Mouse (Mus musculus): ENCODE results near the gene Olfr1046. TPM values are rescaled to one million over a fixed set of nuclear protein-coding genes. Genes with fewer than 3 reads are reported as not detected.
"Not testable (repeated sequence)": the region's sequence is repeated elsewhere in the genome, so short reads cannot be mapped to it uniquely, and the experiment has no call there.

Gene Olfr1046
- not detected in 2 replicates for polyA plus RNA-seq (2012)

DNA sequence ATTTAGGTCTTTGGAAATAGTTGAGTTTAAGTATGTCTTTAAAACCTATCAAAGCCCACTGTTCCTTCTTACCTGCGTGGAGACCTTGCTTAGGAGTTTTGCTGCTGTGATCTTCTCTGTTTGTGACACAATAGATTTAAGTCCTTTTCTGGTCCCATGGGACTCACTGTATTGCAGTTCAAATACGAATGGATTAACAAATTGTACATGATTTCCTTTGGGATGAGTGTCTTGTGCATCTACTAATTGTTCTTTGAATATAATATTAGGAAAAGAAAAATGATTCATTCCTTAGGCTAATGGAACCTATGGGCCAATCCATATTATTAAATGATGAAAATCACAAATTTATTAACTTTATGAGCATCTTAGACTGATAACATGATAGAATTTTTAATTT, at the start of gene Olfr1046:
Gene Olfr1046 (minus strand): TSS at position 101 of the 400 bp plus-strand sequence.
- no peak within 1 kb of the TSS for H3K4me3 ChIP-seq (replicated peaks)
- H3K36me3 ChIP-seq (ENCODE audit: control insufficient read depth), result no peaks in the 10 kb centered on the region
- H3K9me3 ChIP-seq (ENCODE audit: control insufficient read depth, low read length), result peaks cover 1% of the 10 kb centered on the region; the same call in 1 of the 2 replicates
- no peaks in the 10 kb centered on the region for H3K4me1 ChIP-seq (ENCODE audit: control insufficient read depth)
- TF ChIP-seq TAL1 (IDR thresholded peaks at IDR 0.05; ENCODE audit: low read length) (no peak), GATA1 (IDR thresholded peaks at IDR 0.05; ENCODE audit: low read length) (no peak)
- H3K27me3 ChIP-seq (ENCODE audit: control insufficient read depth), result no peaks in the 10 kb centered on the region

DNA sequence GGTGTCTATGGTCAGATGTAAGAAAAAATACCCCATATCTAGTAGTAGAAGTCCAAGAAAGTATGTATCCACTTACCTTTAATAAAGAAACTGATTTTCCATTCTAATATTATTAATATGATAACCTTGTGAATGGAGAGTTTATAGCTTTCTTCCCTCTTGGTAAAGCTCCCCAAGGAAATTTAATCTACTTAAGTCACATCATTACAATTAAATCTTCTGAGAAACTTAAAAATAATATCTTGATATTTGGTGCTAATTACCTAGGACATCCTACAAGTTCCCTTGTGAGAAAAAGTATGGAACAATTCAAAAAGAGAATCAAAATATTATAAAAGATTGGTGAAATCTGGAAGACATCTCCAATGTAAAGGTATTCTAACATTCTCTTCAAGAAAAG, 39.1 kb upstream of the Olfr1046 start, which contains the start of gene Olfr1049:
Gene Olfr1049 (minus strand): TSS at position 101 of the 400 bp plus-strand sequence.
- H3K9me3 ChIP-seq (ENCODE audit: control insufficient read depth, low read length); H3K27me3 ChIP-seq (ENCODE audit: control insufficient read depth); H3K4me3 ChIP-seq (replicated peaks); H3K4me1 ChIP-seq (ENCODE audit: control insufficient read depth); H3K36me3 ChIP-seq (ENCODE audit: control insufficient read depth): not testable (repeated sequence)

DNA sequence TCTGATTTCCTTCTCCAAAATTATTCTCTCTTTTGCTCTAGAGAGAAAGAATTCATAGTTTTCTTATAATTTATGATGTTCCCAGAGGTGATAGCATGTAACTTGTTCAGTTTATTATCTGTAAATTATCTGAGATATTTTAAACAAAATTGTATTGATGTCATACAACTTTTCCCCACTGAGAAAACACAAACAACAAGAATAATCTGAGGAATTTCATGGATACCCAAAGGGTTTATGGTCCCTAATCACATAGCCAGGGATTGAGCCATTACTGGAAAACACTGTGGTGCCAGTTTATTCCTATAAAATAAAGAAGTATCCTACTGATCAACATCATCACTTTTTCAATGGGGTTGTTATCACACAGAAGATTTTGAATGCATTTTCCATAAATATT, 21.1 kb upstream of the Olfr1046 start, which contains the start of gene Olfr1048:
Gene Olfr1048 (minus strand): TSS at position 101 of the 400 bp plus-strand sequence.
- Histone ChIP-seq H3K4me3 (replicated peaks) (no peak within 1 kb of the TSS), H3K4me1 (ENCODE audit: control insufficient read depth) (no peaks in the 10 kb centered on the region), H3K27me3 (ENCODE audit: control insufficient read depth) (no peaks in the 10 kb centered on the region), H3K36me3 (ENCODE audit: control insufficient read depth) (no peaks in the 10 kb centered on the region), H3K9me3 (ENCODE audit: control insufficient read depth, low read length) (peaks cover 3% of the 10 kb centered on the region)
- TF ChIP-seq GATA1 (IDR thresholded peaks at IDR 0.05; ENCODE audit: low read length) (no peak), TAL1 (IDR thresholded peaks at IDR 0.05; ENCODE audit: low read length) (no peak)

DNA sequence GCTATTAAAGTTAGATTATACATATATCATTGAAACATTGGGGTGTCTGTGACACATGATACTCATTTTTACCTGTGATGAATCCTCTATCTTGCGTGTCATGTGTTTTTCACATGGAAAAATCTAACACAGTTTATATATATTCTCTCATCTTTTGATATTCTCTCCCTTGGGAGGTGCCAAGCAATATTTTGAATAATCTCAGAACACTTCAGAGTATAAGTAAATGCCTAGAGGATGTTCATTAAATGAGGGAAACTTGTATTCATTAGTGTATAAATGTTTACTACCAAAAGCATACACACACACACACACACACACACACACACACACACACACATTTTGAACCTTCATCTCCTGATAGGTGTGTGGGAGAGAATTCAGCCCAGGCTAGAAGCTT, 12.2 kb upstream of the Olfr1046 start, which contains the start of gene Olfr1047:
Gene Olfr1047 (minus strand): TSS at position 101 of the 400 bp plus-strand sequence.
- Histone ChIP-seq H3K4me3 (replicated peaks) (no peak within 1 kb of the TSS), H3K36me3 (ENCODE audit: control insufficient read depth) (no peaks in the 10 kb centered on the region), H3K4me1 (ENCODE audit: control insufficient read depth) (no peaks in the 10 kb centered on the region), H3K9me3 (ENCODE audit: control insufficient read depth, low read length) (peaks cover 7% of the 10 kb centered on the region), H3K27me3 (ENCODE audit: control insufficient read depth) (no peaks in the 10 kb centered on the region)
- TF ChIP-seq TAL1 (IDR thresholded peaks at IDR 0.05; ENCODE audit: low read length) (no peak), GATA1 (IDR thresholded peaks at IDR 0.05; ENCODE audit: low read length) (no peak)

DNA sequence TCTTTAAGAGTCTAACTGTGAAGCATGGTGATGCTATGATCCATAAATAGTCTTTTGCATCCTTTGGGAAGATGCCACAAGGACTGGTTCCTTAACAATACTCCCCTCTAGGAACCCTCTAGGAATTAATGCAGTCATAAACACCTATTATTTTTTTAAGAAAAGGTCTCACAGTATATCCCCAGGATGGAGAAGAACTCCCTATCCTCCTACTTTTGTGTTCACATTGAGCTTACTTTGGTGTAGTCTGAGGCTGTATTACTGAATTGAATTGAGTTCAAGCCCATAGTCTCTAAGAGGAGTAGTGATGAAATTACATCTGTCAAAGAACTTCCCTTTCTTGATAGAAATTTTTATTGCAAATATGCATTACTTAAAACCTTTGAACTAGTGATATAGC, 16.2 kb downstream of the Olfr1046 start, which contains the start of gene Olfr1045:
Gene Olfr1045 (minus strand): TSS at position 101 of the 400 bp plus-strand sequence.
- TF ChIP-seq TAL1 (IDR thresholded peaks at IDR 0.05; ENCODE audit: low read length), result no peak
- no peak for TF ChIP-seq GATA1 (IDR thresholded peaks at IDR 0.05; ENCODE audit: low read length)
- H3K27me3 ChIP-seq (ENCODE audit: control insufficient read depth), result no peaks in the 10 kb centered on the region
- no peaks in the 10 kb centered on the region for H3K36me3 ChIP-seq (ENCODE audit: control insufficient read depth)
- H3K4me3 ChIP-seq (replicated peaks), result no peak within 1 kb of the TSS
- H3K4me1 ChIP-seq (ENCODE audit: control insufficient read depth), result no peaks in the 10 kb centered on the region
- peaks cover 2% of the 10 kb centered on the region; the same call in 1 of the 2 replicates for H3K9me3 ChIP-seq (ENCODE audit: control insufficient read depth, low read length)

DNA sequence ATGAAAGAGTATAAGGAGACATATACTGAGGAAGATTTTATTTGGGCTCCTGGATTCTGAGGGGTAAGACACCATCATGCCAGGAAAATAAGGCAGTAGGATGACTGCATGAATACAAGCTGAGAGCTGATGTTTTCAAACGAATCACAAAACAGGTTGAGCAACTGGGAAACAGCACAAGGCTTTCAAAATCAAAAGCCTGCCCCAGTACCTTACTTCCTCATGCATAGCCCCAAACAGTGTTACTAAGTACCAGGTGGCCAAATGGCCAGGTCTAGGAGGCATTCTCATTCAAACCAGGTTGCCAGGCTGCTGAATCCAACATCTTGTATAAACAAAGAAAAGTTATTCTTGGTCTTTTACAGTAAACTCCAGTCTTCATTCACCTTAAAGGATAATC, 23.3 kb downstream of the Olfr1046 start:
- Histone ChIP-seq H3K36me3 (ENCODE audit: control insufficient read depth) (no peaks in the 10 kb centered on the region), H3K4me3 (replicated peaks) (no peak overlapping the region), H3K4me1 (ENCODE audit: control insufficient read depth) (no peaks in the 10 kb centered on the region), H3K9me3 (ENCODE audit: control insufficient read depth, low read length) (peaks cover 2% of the 10 kb centered on the region; the same call in 1 of the 2 replicates), H3K27me3 (ENCODE audit: control insufficient read depth) (no peaks in the 10 kb centered on the region)
- TF ChIP-seq TAL1 (IDR thresholded peaks at IDR 0.05; ENCODE audit: low read length) (no peak), GATA1 (IDR thresholded peaks at IDR 0.05; ENCODE audit: low read length) (no peak)

DNA sequence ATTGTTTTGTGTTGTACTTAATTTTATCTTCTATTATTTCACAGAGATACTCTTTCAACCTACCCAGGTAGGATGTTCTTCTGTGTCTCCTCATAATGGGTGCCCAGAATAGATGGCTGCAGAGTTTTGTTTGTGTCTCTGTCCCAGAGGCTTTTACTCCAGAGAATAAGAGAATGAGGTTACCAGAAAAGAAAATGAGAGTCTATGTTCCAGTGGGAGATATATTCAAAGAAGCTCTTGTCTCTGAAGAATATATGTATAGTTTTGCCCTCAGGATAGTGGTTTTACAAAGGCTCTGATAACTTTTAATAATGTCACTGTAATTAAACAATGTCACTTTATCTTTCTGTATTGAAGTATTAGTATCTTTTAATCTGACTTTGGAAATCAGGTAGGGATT, 33.5 kb downstream of the Olfr1046 start, which contains the start of gene Olfr52:
Gene Olfr52 (minus strand): TSS at position 101 of the 400 bp plus-strand sequence.
- H3K27me3 ChIP-seq (ENCODE audit: control insufficient read depth), result no peaks in the 10 kb centered on the region
- H3K4me1 ChIP-seq (ENCODE audit: control insufficient read depth), result no peaks in the 10 kb centered on the region
- TF ChIP-seq TAL1 (IDR thresholded peaks at IDR 0.05; ENCODE audit: low read length), result no peak
- no peak for TF ChIP-seq GATA1 (IDR thresholded peaks at IDR 0.05; ENCODE audit: low read length)
- H3K9me3 ChIP-seq (ENCODE audit: control insufficient read depth, low read length), result peaks cover 5% of the 10 kb centered on the region
- H3K36me3 ChIP-seq (ENCODE audit: control insufficient read depth), result no peaks in the 10 kb centered on the region
- no peak within 1 kb of the TSS for H3K4me3 ChIP-seq (replicated peaks)

DNA sequence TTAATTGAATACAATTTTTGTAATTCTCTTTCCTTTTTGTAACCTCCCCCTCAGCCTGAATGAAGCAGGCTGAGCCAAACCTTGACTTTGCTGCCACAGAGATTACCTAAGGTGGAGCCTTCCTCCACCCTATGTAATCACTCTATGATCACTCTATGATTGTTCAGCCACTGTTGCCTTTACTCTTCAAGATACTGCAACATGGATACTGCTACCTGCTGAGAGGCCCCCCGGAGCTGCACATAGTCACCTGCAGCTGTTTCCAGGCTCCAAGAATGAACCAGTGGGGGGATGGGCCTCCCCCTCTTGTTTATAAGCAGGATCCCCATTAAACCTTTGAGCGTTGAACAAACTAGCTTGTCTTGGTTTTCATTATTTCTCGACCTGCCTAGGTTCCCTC, 39.2 kb downstream of the Olfr1046 start:
- no peak for TF ChIP-seq TAL1 (IDR thresholded peaks at IDR 0.05; ENCODE audit: low read length)
- TF ChIP-seq GATA1 (IDR thresholded peaks at IDR 0.05; ENCODE audit: low read length), result no peak
- Histone ChIP-seq H3K4me3 (replicated peaks) (no peak overlapping the region), H3K36me3 (ENCODE audit: control insufficient read depth) (no peaks in the 10 kb centered on the region), H3K4me1 (ENCODE audit: control insufficient read depth) (no peaks in the 10 kb centered on the region), H3K9me3 (ENCODE audit: control insufficient read depth, low read length) (0 out of 2 replicates have a peak, but pooled peaks cover 2% of the 10 kb centered on the region), H3K27me3 (ENCODE audit: control insufficient read depth) (no peaks in the 10 kb centered on the region)

DNA sequence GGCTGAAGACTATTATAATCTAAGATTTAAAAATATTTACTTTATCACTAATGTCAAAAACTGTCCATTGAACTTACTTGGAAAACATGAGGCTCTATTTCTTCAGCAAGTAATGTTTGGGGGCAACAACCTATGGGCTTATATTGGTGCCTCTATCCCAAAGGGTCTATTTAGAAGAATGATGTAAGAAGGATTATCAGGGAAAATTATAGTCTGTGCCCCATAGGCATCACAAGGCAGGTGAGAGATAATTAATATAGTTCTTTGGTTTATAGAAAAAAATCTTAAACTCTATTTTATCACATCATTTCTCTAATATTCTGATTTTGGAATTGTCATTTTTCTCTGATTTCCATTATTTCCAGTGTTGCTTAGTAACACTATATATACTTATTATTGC, 41.4 kb downstream of the Olfr1046 start, which contains the start of gene Olfr1044:
Gene Olfr1044 (minus strand): TSS at position 101 of the 400 bp plus-strand sequence.
- Histone ChIP-seq H3K27me3 (ENCODE audit: control insufficient read depth) (no peaks in the 10 kb centered on the region), H3K9me3 (ENCODE audit: control insufficient read depth, low read length) (0 out of 2 replicates have a peak, but pooled peaks cover 2% of the 10 kb centered on the region), H3K4me1 (ENCODE audit: control insufficient read depth) (no peaks in the 10 kb centered on the region), H3K4me3 (replicated peaks) (no peak within 1 kb of the TSS), H3K36me3 (ENCODE audit: control insufficient read depth) (no peaks in the 10 kb centered on the region)
- TF ChIP-seq TAL1 (IDR thresholded peaks at IDR 0.05; ENCODE audit: low read length) (no peak), GATA1 (IDR thresholded peaks at IDR 0.05; ENCODE audit: low read length) (no peak)

DNA sequence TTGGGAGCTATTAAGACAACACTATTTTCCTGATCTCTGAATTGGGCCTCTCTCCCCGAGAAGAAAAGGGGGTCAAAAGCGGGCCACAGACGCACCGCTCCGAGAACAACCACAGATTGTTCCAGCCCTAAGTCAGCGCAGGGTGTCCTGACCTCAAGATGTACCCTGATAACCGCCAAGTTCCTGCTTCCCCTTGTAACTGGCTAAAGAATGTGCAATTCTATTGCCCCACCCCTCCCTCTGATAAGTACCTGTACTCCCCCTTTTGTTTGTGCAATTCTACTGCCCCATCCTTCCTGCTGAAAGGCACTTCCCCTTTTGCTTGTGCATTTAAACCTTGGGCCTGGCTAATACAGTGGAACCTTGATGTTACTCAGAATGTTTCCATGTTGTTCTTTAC, 43.7 kb downstream of the Olfr1046 start:
- H3K9me3 ChIP-seq (ENCODE audit: control insufficient read depth, low read length); H3K4me1 ChIP-seq (ENCODE audit: control insufficient read depth); H3K27me3 ChIP-seq (ENCODE audit: control insufficient read depth); H3K36me3 ChIP-seq (ENCODE audit: control insufficient read depth); H3K4me3 ChIP-seq (replicated peaks): not testable (repeated sequence)

All from erythroblast, embryonic 14.5 days (primary cell).